Mouse (Mus musculus): Measurements from ENCODE around the gene Nudt8. TPM values are rescaled to one million over a fixed set of nuclear protein-coding genes. Genes with fewer than 3 reads are reported as not detected.
A peak's percentile ranks its signal among the peaks of the same experiment; 100 is the strongest.

Nudt8 gene
- polyA plus RNA-seq, 1 experiment = 0.73 TPM

- no peak for TF ChIP-seq TAL1 (IDR thresholded peaks at IDR 0.05; ENCODE audit: low read length)
- no peak for TF ChIP-seq GATA1 (IDR thresholded peaks at IDR 0.05; ENCODE audit: low read length)
- Histone ChIP-seq H3K36me3 (ENCODE audit: control insufficient read depth) (peaks cover 35% of the 10 kb centered on the region), H3K9me3 (ENCODE audit: control insufficient read depth, low read length) (no peaks in the 10 kb centered on the region), H3K4me3 (replicated peaks) (no peak within 1 kb of the TSS), H3K4me1 (ENCODE audit: control insufficient read depth) (peaks cover 30% of the 10 kb centered on the region), H3K27me3 (ENCODE audit: control insufficient read depth) (no peaks in the 10 kb centered on the region)
Observed at GRCm38 (mm10) chr19:4003112-4003511, 2.7 kb downstream of the Nudt8 start, which contains the start of gene Doc2g. Gene Doc2g, plus strand, starts transcription at chr19:4003313.

GRCm38 (mm10) chr19:4003641-4004040 lies 3.3 kb downstream of the Nudt8 start:
- H3K4me1 ChIP-seq (ENCODE audit: control insufficient read depth) = peaks cover 30% of the 10 kb centered on the region
- H3K9me3 ChIP-seq (ENCODE audit: control insufficient read depth, low read length) = no peaks in the 10 kb centered on the region
- TF ChIP-seq GATA1 (IDR thresholded peaks at IDR 0.05; ENCODE audit: low read length) (no peak), TAL1 (IDR thresholded peaks at IDR 0.05; ENCODE audit: low read length) (no peak)
- H3K27me3 ChIP-seq (ENCODE audit: control insufficient read depth) = no peaks in the 10 kb centered on the region
- no peak overlapping the region for H3K4me3 ChIP-seq (replicated peaks)
- H3K36me3 ChIP-seq (ENCODE audit: control insufficient read depth) = peaks cover 40% of the 10 kb centered on the region

GRCm38 (mm10) chr19:4004331-4004730 lies 4.0 kb downstream of the Nudt8 start:
- Histone ChIP-seq H3K27me3 (ENCODE audit: control insufficient read depth) (no peaks in the 10 kb centered on the region), H3K4me3 (replicated peaks) (no peak overlapping the region), H3K4me1 (ENCODE audit: control insufficient read depth) (peaks cover 25% of the 10 kb centered on the region), H3K36me3 (ENCODE audit: control insufficient read depth) (peaks cover 47% of the 10 kb centered on the region), H3K9me3 (ENCODE audit: control insufficient read depth, low read length) (no peaks in the 10 kb centered on the region)
- TF ChIP-seq TAL1 (IDR thresholded peaks at IDR 0.05; ENCODE audit: low read length) = no peak
- no peak for TF ChIP-seq GATA1 (IDR thresholded peaks at IDR 0.05; ENCODE audit: low read length)

- no peak overlapping the region for H3K4me3 ChIP-seq (replicated peaks)
- H3K36me3 ChIP-seq (ENCODE audit: control insufficient read depth) = peaks cover 55% of the 10 kb centered on the region
- H3K9me3 ChIP-seq (ENCODE audit: control insufficient read depth, low read length) = no peaks in the 10 kb centered on the region
- TF ChIP-seq TAL1 (IDR thresholded peaks at IDR 0.05; ENCODE audit: low read length) = no peak
- TF ChIP-seq GATA1 (IDR thresholded peaks at IDR 0.05; ENCODE audit: low read length) = no peak
- H3K27me3 ChIP-seq (ENCODE audit: control insufficient read depth) = no peaks in the 10 kb centered on the region
- H3K4me1 ChIP-seq (ENCODE audit: control insufficient read depth) = peaks cover 18% of the 10 kb centered on the region
Observed at GRCm38 (mm10) chr19:4005091-4005490, 4.7 kb downstream of the Nudt8 start.

GRCm38 (mm10) chr19:4005971-4006370 lies 5.6 kb downstream of the Nudt8 start:
- TF ChIP-seq TAL1 (IDR thresholded peaks at IDR 0.05; ENCODE audit: low read length) (no peak), GATA1 (IDR thresholded peaks at IDR 0.05; ENCODE audit: low read length) (no peak)
- H3K9me3 ChIP-seq (ENCODE audit: control insufficient read depth, low read length) = no peaks in the 10 kb centered on the region
- peaks cover 63% of the 10 kb centered on the region for H3K36me3 ChIP-seq (ENCODE audit: control insufficient read depth)
- peaks cover 14% of the 10 kb centered on the region for H3K4me1 ChIP-seq (ENCODE audit: control insufficient read depth)
- H3K27me3 ChIP-seq (ENCODE audit: control insufficient read depth) = no peaks in the 10 kb centered on the region
- no peak overlapping the region for H3K4me3 ChIP-seq (replicated peaks)

- peaks cover 52% of the 10 kb centered on the region for H3K36me3 ChIP-seq (ENCODE audit: control insufficient read depth)
Observed at GRCm38 (mm10) chr19:4011086-4011485, 10.7 kb downstream of the Nudt8 start.

GRCm38 (mm10) chr19:4012432-4013022 lies 12.1 kb downstream of the Nudt8 start, which contains the start of gene Ndufv1:
Gene Ndufv1, minus strand, starts transcription at chr19:4012806.
- no peak for TF ChIP-seq GATA1 (IDR thresholded peaks at IDR 0.05; ENCODE audit: low read length)
- no peak for TF ChIP-seq TAL1 (IDR thresholded peaks at IDR 0.05; ENCODE audit: low read length)

More at GRCm38 (mm10) chr19:4011086-4011485, 10.7 kb downstream of the Nudt8 start:
- no peaks in the 10 kb centered on the region for H3K9me3 ChIP-seq (ENCODE audit: control insufficient read depth, low read length)
- peaks cover 47% of the 10 kb centered on the region for H3K4me1 ChIP-seq (ENCODE audit: control insufficient read depth)
- H3K27me3 ChIP-seq (ENCODE audit: control insufficient read depth) = no peaks in the 10 kb centered on the region
- TF ChIP-seq TAL1 (IDR thresholded peaks at IDR 0.05; ENCODE audit: low read length) (no peak), GATA1 (IDR thresholded peaks at IDR 0.05; ENCODE audit: low read length) (no peak)
- H3K4me3 ChIP-seq (replicated peaks) = peak overlapping the region; percentile 78

GRCm38 (mm10) chr19:4013066-4013465 lies 12.7 kb downstream of the Nudt8 start:
- H3K36me3 ChIP-seq (ENCODE audit: control insufficient read depth) = peaks cover 32% of the 10 kb centered on the region
- peaks cover 55% of the 10 kb centered on the region for H3K4me1 ChIP-seq (ENCODE audit: control insufficient read depth)
- H3K27me3 ChIP-seq (ENCODE audit: control insufficient read depth) = no peaks in the 10 kb centered on the region
- H3K4me3 ChIP-seq (replicated peaks) = peak overlapping the region; percentile 78
- TF ChIP-seq TAL1 (IDR thresholded peaks at IDR 0.05; ENCODE audit: low read length) (no peak), GATA1 (IDR thresholded peaks at IDR 0.05; ENCODE audit: low read length) (no peak)
- no peaks in the 10 kb centered on the region for H3K9me3 ChIP-seq (ENCODE audit: control insufficient read depth, low read length)

More at GRCm38 (mm10) chr19:4012432-4013022, 12.1 kb downstream of the Nudt8 start, which contains the start of gene Ndufv1:
- H3K27me3 ChIP-seq (ENCODE audit: control insufficient read depth) = no peaks in the 10 kb centered on the region
- H3K4me1 ChIP-seq (ENCODE audit: control insufficient read depth) = peaks cover 53% of the 10 kb centered on the region
- no peaks in the 10 kb centered on the region for H3K9me3 ChIP-seq (ENCODE audit: control insufficient read depth, low read length)
- H3K36me3 ChIP-seq (ENCODE audit: control insufficient read depth) = peaks cover 38% of the 10 kb centered on the region
- peak within 1 kb of the TSS; percentile 78 for H3K4me3 ChIP-seq (replicated peaks)

GRCm38 (mm10) chr19:4014802-4015201 lies 14.4 kb downstream of the Nudt8 start:
- TF ChIP-seq TAL1 (IDR thresholded peaks at IDR 0.05; ENCODE audit: low read length) (no peak), GATA1 (IDR thresholded peaks at IDR 0.05; ENCODE audit: low read length) (no peak)
- Histone ChIP-seq H3K9me3 (ENCODE audit: control insufficient read depth, low read length) (no peaks in the 10 kb centered on the region), H3K36me3 (ENCODE audit: control insufficient read depth) (peaks cover 15% of the 10 kb centered on the region), H3K4me3 (replicated peaks) (no peak overlapping the region), H3K4me1 (ENCODE audit: control insufficient read depth) (peaks cover 69% of the 10 kb centered on the region), H3K27me3 (ENCODE audit: control insufficient read depth) (no peaks in the 10 kb centered on the region)
